Mouse (Mus musculus): Measurements from ENCODE around the gene Ctnnd2. TPM values are rescaled to one million over a fixed set of nuclear protein-coding genes. Genes with fewer than 3 reads are reported as not detected.

The Ctnnd2 gene
- total and polyA plus RNA-seq, 2 experiments from 2014 or later, result not detected

GRCm38 (mm10) chr15:30184020-30184419 is 11.6 kb downstream of the Ctnnd2 start:
- Histone ChIP-seq H3K4me3 (ENCODE audit: low read depth, low read length) (no peak overlapping the region), H3K9ac (replicated peaks; ENCODE audit: low read depth, low read length) (no peak overlapping the region), H3K9me3 (replicated peaks; ENCODE audit: control insufficient read depth, low read length) (no peaks in the 10 kb centered on the region), H3K27me3 (ENCODE audit: control insufficient read depth, insufficient read depth, low read length) (no peaks in the 10 kb centered on the region), H3K36me3 (replicated peaks; ENCODE audit: control insufficient read depth, insufficient read depth, low read length) (no peaks in the 10 kb centered on the region), H3K4me2 (ENCODE audit: low read depth, low read length) (no peak overlapping the region), H3K4me1 (ENCODE audit: control insufficient read depth, insufficient read depth) (no peaks in the 10 kb centered on the region), H3K27ac (ENCODE audit: low read depth) (no peak overlapping the region)
- WGBS, result 82% methylated on average over 7 of the region's 7 CpGs
- DNase-seq (ENCODE audit: low spot score), result no peak
- no peak for ATAC-seq (ENCODE audit: insufficient read depth, low read depth)
- TF ChIP-seq CTCF (IDR thresholded peaks at IDR 0.05; ENCODE audit: low read depth) (no peak), EP300 (IDR thresholded peaks at IDR 0.05; ENCODE audit: low read depth) (no peak)

GRCm38 (mm10) chr15:30190872-30191271 is 18.5 kb downstream of the Ctnnd2 start:
- Histone ChIP-seq H3K9ac (replicated peaks; ENCODE audit: low read depth, low read length) (no peak overlapping the region), H3K9me3 (replicated peaks; ENCODE audit: control insufficient read depth, low read length) (no peaks in the 10 kb centered on the region), H3K27ac (ENCODE audit: low read depth) (no peak overlapping the region), H3K4me1 (ENCODE audit: control insufficient read depth, insufficient read depth) (no peaks in the 10 kb centered on the region), H3K4me3 (ENCODE audit: low read depth, low read length) (no peak overlapping the region), H3K4me2 (ENCODE audit: low read depth, low read length) (no peak overlapping the region), H3K36me3 (replicated peaks; ENCODE audit: control insufficient read depth, insufficient read depth, low read length) (no peaks in the 10 kb centered on the region), H3K27me3 (ENCODE audit: control insufficient read depth, insufficient read depth, low read length) (no peaks in the 10 kb centered on the region)
- no peak for ATAC-seq (ENCODE audit: insufficient read depth, low read depth)
- DNase-seq (ENCODE audit: low spot score), result no peak
- no peak for TF ChIP-seq CTCF (IDR thresholded peaks at IDR 0.05; ENCODE audit: low read depth)
- no peak for TF ChIP-seq EP300 (IDR thresholded peaks at IDR 0.05; ENCODE audit: low read depth)

GRCm38 (mm10) chr15:30191931-30192668 is 19.7 kb downstream of the Ctnnd2 start:
- TF ChIP-seq CTCF (IDR thresholded peaks at IDR 0.05; ENCODE audit: low read depth), result no peak
- no peak for TF ChIP-seq EP300 (IDR thresholded peaks at IDR 0.05; ENCODE audit: low read depth)
- Histone ChIP-seq H3K27ac (ENCODE audit: low read depth) (no peak overlapping the region), H3K36me3 (replicated peaks; ENCODE audit: control insufficient read depth, insufficient read depth, low read length) (no peaks in the 10 kb centered on the region), H3K9me3 (replicated peaks; ENCODE audit: control insufficient read depth, low read length) (no peaks in the 10 kb centered on the region), H3K27me3 (ENCODE audit: control insufficient read depth, insufficient read depth, low read length) (no peaks in the 10 kb centered on the region), H3K4me1 (ENCODE audit: control insufficient read depth, insufficient read depth) (no peaks in the 10 kb centered on the region), H3K9ac (replicated peaks; ENCODE audit: low read depth, low read length) (no peak overlapping the region), H3K4me3 (ENCODE audit: low read depth, low read length) (no peak overlapping the region), H3K4me2 (ENCODE audit: low read depth, low read length) (no peak overlapping the region)
- WGBS, result 55% methylated on average over 5 of the region's 5 CpGs
- no peak for ATAC-seq (ENCODE audit: insufficient read depth, low read depth)
- DNase-seq (ENCODE audit: low spot score), result no peak

GRCm38 (mm10) chr15:30198429-30198828 is 26.0 kb downstream of the Ctnnd2 start:
- WGBS, result 67% methylated on average over 3 of the region's 3 CpGs
- no peaks in the 10 kb centered on the region for H3K27me3 ChIP-seq (ENCODE audit: control insufficient read depth, insufficient read depth, low read length)
- no peak overlapping the region for H3K9ac ChIP-seq (replicated peaks; ENCODE audit: low read depth, low read length)
- no peaks in the 10 kb centered on the region for H3K9me3 ChIP-seq (replicated peaks; ENCODE audit: control insufficient read depth, low read length)
- no peaks in the 10 kb centered on the region for H3K4me1 ChIP-seq (ENCODE audit: control insufficient read depth, insufficient read depth)
- H3K36me3 ChIP-seq (replicated peaks; ENCODE audit: control insufficient read depth, insufficient read depth, low read length), result no peaks in the 10 kb centered on the region
- DNase-seq (ENCODE audit: low spot score) (no peak), ATAC-seq (ENCODE audit: insufficient read depth, low read depth) (no peak)
- no peak for TF ChIP-seq EP300 (IDR thresholded peaks at IDR 0.05; ENCODE audit: low read depth)
- TF ChIP-seq CTCF (IDR thresholded peaks at IDR 0.05; ENCODE audit: low read depth), result no peak
- no peak overlapping the region for H3K4me3 ChIP-seq (ENCODE audit: low read depth, low read length)
- no peak overlapping the region for H3K27ac ChIP-seq (ENCODE audit: low read depth)
- no peak overlapping the region for H3K4me2 ChIP-seq (ENCODE audit: low read depth, low read length)

GRCm38 (mm10) chr15:30199785-30200184 is 27.4 kb downstream of the Ctnnd2 start:
- Histone ChIP-seq H3K4me3 (ENCODE audit: low read depth, low read length) (no peak overlapping the region), H3K9ac (replicated peaks; ENCODE audit: low read depth, low read length) (no peak overlapping the region), H3K9me3 (replicated peaks; ENCODE audit: control insufficient read depth, low read length) (no peaks in the 10 kb centered on the region), H3K27me3 (ENCODE audit: control insufficient read depth, insufficient read depth, low read length) (no peaks in the 10 kb centered on the region), H3K4me1 (ENCODE audit: control insufficient read depth, insufficient read depth) (no peaks in the 10 kb centered on the region), H3K36me3 (replicated peaks; ENCODE audit: control insufficient read depth, insufficient read depth, low read length) (no peaks in the 10 kb centered on the region), H3K4me2 (ENCODE audit: low read depth, low read length) (no peak overlapping the region), H3K27ac (ENCODE audit: low read depth) (no peak overlapping the region)
- TF ChIP-seq CTCF (IDR thresholded peaks at IDR 0.05; ENCODE audit: low read depth), result no peak
- no peak for TF ChIP-seq EP300 (IDR thresholded peaks at IDR 0.05; ENCODE audit: low read depth)
- ATAC-seq (ENCODE audit: insufficient read depth, low read depth), result no peak
- DNase-seq (ENCODE audit: low spot score), result no peak
- 33% methylated on average over 1 of the region's 1 CpGs for WGBS

- DNase-seq (ENCODE audit: low spot score) (no peak), ATAC-seq (ENCODE audit: insufficient read depth, low read depth) (no peak)
- Histone ChIP-seq H3K9ac (replicated peaks; ENCODE audit: low read depth, low read length) (no peak overlapping the region), H3K4me3 (ENCODE audit: low read depth, low read length) (no peak overlapping the region), H3K4me1 (ENCODE audit: control insufficient read depth, insufficient read depth) (no peaks in the 10 kb centered on the region), H3K27ac (ENCODE audit: low read depth) (no peak overlapping the region), H3K27me3 (ENCODE audit: control insufficient read depth, insufficient read depth, low read length) (no peaks in the 10 kb centered on the region), H3K36me3 (replicated peaks; ENCODE audit: control insufficient read depth, insufficient read depth, low read length) (no peaks in the 10 kb centered on the region), H3K4me2 (ENCODE audit: low read depth, low read length) (no peak overlapping the region), H3K9me3 (replicated peaks; ENCODE audit: control insufficient read depth, low read length) (no peaks in the 10 kb centered on the region)
- WGBS, result 94% methylated on average over 2 of the region's 2 CpGs
- TF ChIP-seq CTCF (IDR thresholded peaks at IDR 0.05; ENCODE audit: low read depth) (no peak), EP300 (IDR thresholded peaks at IDR 0.05; ENCODE audit: low read depth) (no peak)
Observed at GRCm38 (mm10) chr15:30201211-30201610, 28.8 kb downstream of the Ctnnd2 start.

Measured in heart, postnatal 0 days (tissue).